9 mouse cellular contexts compared by ENCODE assay signal in the genomic region with DNA sequence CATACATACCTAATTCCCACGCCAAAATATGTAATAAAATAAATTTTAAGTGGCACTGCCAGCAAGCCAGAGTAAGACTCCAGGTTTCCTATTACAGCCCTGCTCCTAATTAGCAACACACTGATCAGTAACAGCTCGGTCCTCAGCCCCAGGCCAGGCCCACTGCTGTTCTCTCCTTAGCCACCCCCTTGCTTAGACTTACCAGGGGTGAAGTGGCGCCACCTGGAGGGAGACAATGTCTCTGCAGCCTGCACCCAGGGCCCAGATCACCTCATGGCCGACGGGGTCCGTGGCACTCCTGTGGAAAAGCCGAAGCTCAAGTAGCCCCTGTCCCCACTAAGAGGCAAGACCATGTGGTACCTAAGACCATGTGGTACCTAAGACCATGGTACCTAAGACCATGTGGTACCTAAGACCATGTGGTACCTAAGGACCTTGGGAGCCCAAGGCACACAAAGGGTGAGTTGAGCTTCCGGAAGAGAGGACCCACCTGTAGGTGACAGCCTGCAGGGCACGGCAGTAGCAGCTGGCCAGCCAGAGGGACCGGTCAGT. TPM values are rescaled to one million over a fixed set of nuclear protein-coding genes. Genes with fewer than 3 reads are reported as not detected.
DNase-seq lines count a peak whose midpoint lies in the region; ATAC-seq and TF ChIP-seq lines count a peak whose summit lies in the region.
"Had no signal": no experiment of that assay in that cellular context is flagged by ENCODE, and none has a peak within 500 bp of the region (broad histone marks: within the 10 kb centered on the region; RNA-seq: fewer than 3 reads in every experiment).

No protein-coding gene starts in this region.

- TF ChIP-seq POLR2A in testis, adult 2 months (IDR thresholded peaks at IDR 0.05; ENCODE audit: control insufficient read depth, low read depth, low read length): no peak

- no peak overlapping the region for H3K27ac ChIP-seq in testis, adult 2 months (ENCODE audit: control insufficient read depth, insufficient read depth, low read depth, low read length)
- no peak overlapping the region for H3K27ac ChIP-seq in midbrain, postnatal 0 days (ENCODE audit: low read depth, low read length)

- no peaks in the 10 kb centered on the region for H3K4me1 ChIP-seq in testis, adult 2 months (ENCODE audit: control insufficient read depth, insufficient read depth, low read length)
- H3K4me1 ChIP-seq in midbrain, postnatal 0 days (ENCODE audit: insufficient read depth, low read length): no peaks in the 10 kb centered on the region

- no peak overlapping the region for H3K4me2 ChIP-seq in midbrain, postnatal 0 days (ENCODE audit: low read depth, low read length, poor library complexity, severe bottlenecking)

- H3K4me3 ChIP-seq in testis, adult 2 months (ENCODE audit: control insufficient read depth, low read depth, low read length): no peak overlapping the region
- H3K4me3 ChIP-seq in midbrain, postnatal 0 days (ENCODE audit: low read depth, low read length): no peak overlapping the region

- H3K9ac ChIP-seq in midbrain, postnatal 0 days (replicated peaks; ENCODE audit: low read length, poor library complexity, severe bottlenecking): no peak overlapping the region

- ATAC-seq in midbrain, postnatal 0 days (ENCODE audit: low FRiP score): no peak

- no peaks in the 10 kb centered on the region for H3K9me3 ChIP-seq in midbrain, postnatal 0 days (ENCODE audit: low read length)

- peak; percentile 30 for DNase-seq in adrenal gland, adult 2 months
- DNase-seq in adrenal gland, postnatal 4 days (ENCODE audit: low spot score in 2 of 2): no peak
- no peak for DNase-seq in testis, postnatal 14 days (ENCODE audit: low spot score)
- DNase-seq in induced T-regulatory cell, adult 2 months (ENCODE audit: low read depth): peak; percentile 50
- DNase-seq in midbrain, postnatal 0 days (ENCODE audit: low spot score): no peak
- no peak for DNase-seq in layer of hippocampus, adult 11-12 months (ENCODE audit: low spot score)
- DNase-seq in urinary bladder, postnatal 25 days (ENCODE audit: low spot score): no peak

- 47% methylated on average over 10 of the region's 10 CpGs for WGBS in midbrain, postnatal 0 days

- no peaks in the 10 kb centered on the region for H3K27me3 ChIP-seq in testis, adult 2 months (ENCODE audit: control insufficient read depth, insufficient read depth, low read length)
- H3K27me3 ChIP-seq in midbrain, postnatal 0 days (ENCODE audit: insufficient read depth, low read length): no peaks in the 10 kb centered on the region

- H3K36me3 ChIP-seq in testis, adult 2 months (ENCODE audit: control insufficient read depth, insufficient read depth, low read length): no peaks in the 10 kb centered on the region
- peaks cover 34% of the 10 kb centered on the region for H3K36me3 ChIP-seq in midbrain, postnatal 0 days (ENCODE audit: insufficient read depth, low read length)

- TF ChIP-seq CTCF in testis, adult 2 months (IDR thresholded peaks at IDR 0.05; ENCODE audit: control insufficient read depth, insufficient read depth, insufficient replicate concordance, low read depth, low read length): peak; percentile 88; the same call in 1 of the 2 replicates
- peak; percentile 68 for TF ChIP-seq CTCF in midbrain, postnatal 0 days (IDR thresholded peaks at IDR 0.05)

RNA-seq across cellular contexts. Expression of a gene that starts 25.4 kb away (rescaled TPM):
- total RNA-seq in adrenal gland, adult 2 months (2021): under 1 TPM; 0.40 to 0.90 TPM
- 1.1 and 1.2 TPM in 2 replicates for polyA plus RNA-seq in adrenal gland, adult 2 months (2012; rRNA removed)
- total RNA-seq in adrenal gland, postnatal 4 days (2021): 1 to 10 TPM; 2.2 to 2.5 TPM
- 0.37 and 0.52 TPM in 2 replicates for polyA plus RNA-seq in testis, adult 2 months (2012; rRNA removed)
- 58.1 and 67.3 TPM in 2 replicates for total RNA-seq in midbrain, postnatal 0 days (2014; rRNA removed)
- polyA plus RNA-seq in midbrain, postnatal 0 days (2015; fragmentation: Nextera tagmentation; extraction: Ambion mirVana): 12.1 and 13.3 TPM in 2 replicates

RNA-seq across cellular contexts. Expression of a gene that starts 25.7 kb away (rescaled TPM):
- total RNA-seq in adrenal gland, adult 2 months (2021): 10 to 100 TPM; 12.2 to 13.1 TPM
- polyA plus RNA-seq in adrenal gland, adult 2 months (2012; rRNA removed): 26.7 and 28.1 TPM in 2 replicates
- 10 to 100 TPM; 14.8 to 17.4 TPM for total RNA-seq in adrenal gland, postnatal 4 days (2021)
- 20.7 and 21.5 TPM in 2 replicates for polyA plus RNA-seq in testis, adult 2 months (2012; rRNA removed)
- total RNA-seq in midbrain, postnatal 0 days (2014; rRNA removed): 8.6 and 9.7 TPM in 2 replicates
- 25.3 and 28.2 TPM in 2 replicates for polyA plus RNA-seq in midbrain, postnatal 0 days (2015; fragmentation: Nextera tagmentation; extraction: Ambion mirVana)

RNA-seq across cellular contexts. Expression of a gene that starts 26.1 kb away (rescaled TPM):
- total RNA-seq in adrenal gland, adult 2 months (2021): 100 to 1,000 TPM; 241 to 294 TPM
- polyA plus RNA-seq in adrenal gland, adult 2 months (2012; rRNA removed): 63.3 and 81.3 TPM in 2 replicates
- total RNA-seq in adrenal gland, postnatal 4 days (2021): 100 to 1,000 TPM; 238 to 245 TPM
- 496 and 501 TPM in 2 replicates for polyA plus RNA-seq in testis, adult 2 months (2012; rRNA removed)
- total RNA-seq in midbrain, postnatal 0 days (2014; rRNA removed): 176 and 203 TPM in 2 replicates
- 502 and 505 TPM in 2 replicates for polyA plus RNA-seq in midbrain, postnatal 0 days (2015; fragmentation: Nextera tagmentation; extraction: Ambion mirVana)

RNA-seq across cellular contexts. Expression of a gene that starts 35.9 kb away (rescaled TPM):
- total RNA-seq in adrenal gland, adult 2 months (2021): not detected
- 0.06 TPM in 1 of 2 replicates, not detected in the other for polyA plus RNA-seq in adrenal gland, adult 2 months (2012; rRNA removed)
- under 1 TPM in 1 of 2 experiments, not detected in 1; 0.20 TPM for total RNA-seq in adrenal gland, postnatal 4 days (2021)
- 1.8 and 2.0 TPM in 2 replicates for polyA plus RNA-seq in testis, adult 2 months (2012; rRNA removed)
- 0.77 and 0.90 TPM in 2 replicates for total RNA-seq in midbrain, postnatal 0 days (2014; rRNA removed)
- polyA plus RNA-seq in midbrain, postnatal 0 days (2015; fragmentation: Nextera tagmentation; extraction: Ambion mirVana): 0.12 and 0.19 TPM in 2 replicates
- polyA plus RNA-seq: C2C12 had no signal

RNA-seq across cellular contexts. Expression of a gene that starts 45.7 kb away (rescaled TPM):
- 10 to 100 TPM; 33.1 to 36.3 TPM for total RNA-seq in adrenal gland, adult 2 months (2021)
- polyA plus RNA-seq in adrenal gland, adult 2 months (2012; rRNA removed): 19.9 and 23.0 TPM in 2 replicates
- 10 to 100 TPM; 39.3 to 43.5 TPM for total RNA-seq in adrenal gland, postnatal 4 days (2021)
- 10.2 TPM in 2 replicates for polyA plus RNA-seq in testis, adult 2 months (2012; rRNA removed)
- 66.6 and 71.4 TPM in 2 replicates for total RNA-seq in midbrain, postnatal 0 days (2014; rRNA removed)
- 65.6 and 66.5 TPM in 2 replicates for polyA plus RNA-seq in midbrain, postnatal 0 days (2015; fragmentation: Nextera tagmentation; extraction: Ambion mirVana)

Comparison
In these comparisons a context has a peak if more than half of its experiments do, and no peak if none do; other contexts are left out.
1. DNase-seq: peak in adrenal gland, adult 2 months (single experiment) and induced T-regulatory cell, adult 2 months (single experiment); none in adrenal gland, postnatal 4 days (0 of 2), testis, postnatal 14 days (single experiment), midbrain, postnatal 0 days (single experiment), layer of hippocampus, adult 11-12 months (single experiment) and urinary bladder, postnatal 25 days (single experiment).
2. RNA of a gene that starts 25.4 kb away (total RNA-seq): 58.1 to 67.3 TPM in midbrain, postnatal 0 days; 2.2 to 2.5 TPM in adrenal gland, postnatal 4 days and 0.40 to 0.90 TPM in adrenal gland, adult 2 months; every median in the first group is over 10 times any median in the second.